Mouse (Mus musculus) midbrain, embryonic 14.5 days (tissue): ENCODE results near the gene Pcnx2. TPM values are rescaled to one million over a fixed set of nuclear protein-coding genes. Genes with fewer than 3 reads are reported as not detected.

ENCODE experiments used
- polyA plus RNA-seq: library from polyadenylated mRNA; unstranded; fragments of >200 nt; fragmentation: Nextera tagmentation; extraction: Ambion mirVana; gene quantifications from 2 replicates; pipeline ENCODE4 v1.2.1, GENCODE M21; 2014

Gene Pcnx2
- polyA plus RNA-seq, 1 experiment from 2014 or later = 3.9 TPM

Other genes starting within 250 kb of the Pcnx2 start
- gene Map10, start 228.5 kb downstream of the Pcnx2 start, polyA plus RNA-seq = 5.8 and 10.8 TPM in 2 replicates
- 29.3 and 35.2 TPM in 2 replicates for gene Ntpcr, start 168.4 kb downstream of the Pcnx2 start, polyA plus RNA-seq
- 0.63 and 0.90 TPM in 2 replicates for gene Map3k21, start 12.1 kb upstream of the Pcnx2 start, polyA plus RNA-seq
- gene Kcnk1, start 96.9 kb upstream of the Pcnx2 start, polyA plus RNA-seq = 14.3 and 18.5 TPM in 2 replicates